Mouse (Mus musculus): Measurements from ENCODE around the gene Ppp1r27.
"Not testable (repeated sequence)": the region's sequence is repeated elsewhere in the genome, so short reads cannot be mapped to it uniquely, and the experiment has no call there.

Gene Ppp1r27

DNA sequence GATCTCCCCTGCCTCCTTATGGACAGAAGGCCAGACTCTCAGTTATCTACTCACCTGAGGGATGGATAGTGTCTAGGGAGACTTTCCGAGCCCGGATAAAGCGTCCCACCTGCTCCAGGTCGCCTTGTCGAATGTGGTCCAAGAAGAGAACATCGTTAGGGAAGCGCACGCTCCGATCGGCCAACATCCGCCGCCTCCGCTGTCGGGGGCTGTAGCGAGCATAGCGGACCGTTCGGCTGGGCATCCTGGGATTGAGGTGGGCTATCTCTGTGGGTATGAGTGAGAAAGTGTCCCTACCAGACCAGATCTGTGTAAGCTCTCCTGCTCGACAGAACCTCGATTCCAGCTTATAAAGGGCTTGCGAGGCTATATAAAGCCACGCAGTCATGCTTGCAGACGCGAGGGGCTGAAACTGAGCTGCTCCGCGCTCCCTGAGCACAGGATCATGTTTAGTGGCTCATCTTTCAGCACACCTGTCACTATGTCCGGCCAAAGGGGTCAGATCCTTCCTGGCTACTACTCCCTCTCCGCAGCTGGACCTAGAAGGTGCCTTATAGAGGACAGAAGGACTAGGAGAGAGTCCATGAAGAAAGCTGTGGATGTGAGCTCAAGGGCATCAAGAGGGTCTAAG, at the start of gene Ppp1r27:
Ppp1r27 (minus strand) TSS at position 323 of the 631 bp plus-strand sequence.
- DNase-seq (ENCODE audit: extremely low spot score): no peak

- DNase-seq (ENCODE audit: extremely low spot score): no peak
These were observed 49.8 kb upstream of the Ppp1r27 start for GRCm38 (mm10) chr11:120600716-120601115.

- DNase-seq (ENCODE audit: extremely low spot score): peak; percentile 12
These were observed 48.1 kb upstream of the Ppp1r27 start for GRCm38 (mm10) chr11:120598990-120599549.

DNA sequence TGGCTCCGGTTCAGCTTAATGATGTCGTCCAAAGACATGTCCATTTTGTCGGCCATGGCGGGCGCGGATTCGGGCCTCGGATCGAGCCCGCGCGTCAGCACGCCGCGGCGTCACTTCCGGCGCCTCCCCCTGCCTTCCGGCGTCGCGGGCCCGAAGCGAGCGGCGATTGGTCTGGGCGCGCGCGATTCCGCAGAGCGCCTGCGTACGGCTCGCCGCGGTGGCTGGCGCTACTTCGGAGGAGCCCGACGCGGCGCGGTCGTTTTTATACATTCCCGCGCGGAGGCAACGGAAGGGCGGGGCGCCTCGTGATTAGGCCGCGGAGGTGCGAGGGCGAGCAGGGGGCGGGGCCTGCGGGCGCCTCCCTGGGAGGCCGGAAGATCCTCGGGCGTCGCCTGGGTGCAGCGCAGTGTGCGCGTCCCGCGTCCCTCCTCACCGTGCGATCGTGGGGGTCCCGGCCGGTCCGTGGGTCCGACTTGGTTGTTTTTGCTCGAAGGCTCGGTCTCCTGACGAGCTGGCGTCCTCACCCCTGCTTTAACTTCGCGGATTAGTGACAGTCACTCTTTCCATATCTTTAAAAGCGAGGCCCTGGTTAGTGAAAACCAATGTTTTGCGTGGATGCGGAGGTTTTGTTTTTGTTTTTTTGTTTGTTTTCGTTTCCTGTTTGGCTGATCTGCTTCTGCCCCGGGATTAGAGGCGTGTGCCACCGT, 47.5 kb upstream of the Ppp1r27 start, which contains the start of the genes Alyref and Anapc11:
Alyref (minus strand) TSS at position 83 of the 707 bp plus-strand sequence.
Anapc11 (plus strand) TSS at position 139 of the 707 bp plus-strand sequence.
- peak; percentile 93 for DNase-seq (ENCODE audit: extremely low spot score)

- DNase-seq (ENCODE audit: extremely low spot score): peak; percentile 34
These were observed 46.6 kb upstream of the Ppp1r27 start for GRCm38 (mm10) chr11:120597240-120598235.

GRCm38 (mm10) chr11:120588531-120588930, 37.6 kb upstream of the Ppp1r27 start:
- no peak for DNase-seq (ENCODE audit: extremely low spot score)

GRCm38 (mm10) chr11:120583937-120584336, 33.0 kb upstream of the Ppp1r27 start:
- DNase-seq (ENCODE audit: extremely low spot score): no peak

GRCm38 (mm10) chr11:120582982-120583293, 32.0 kb upstream of the Ppp1r27 start:
- not testable (repeated sequence) for DNase-seq (ENCODE audit: extremely low spot score)

GRCm38 (mm10) chr11:120582268-120582981, 31.5 kb upstream of the Ppp1r27 start:
- peak; percentile 40 for DNase-seq (ENCODE audit: extremely low spot score)

GRCm38 (mm10) chr11:120581490-120582267, 30.7 kb upstream of the Ppp1r27 start, which contains the start of gene Arhgdia:
TSS of gene Arhgdia (minus strand) at chr11:120581624.
- DNase-seq (ENCODE audit: extremely low spot score): peak; percentile 90

DNA sequence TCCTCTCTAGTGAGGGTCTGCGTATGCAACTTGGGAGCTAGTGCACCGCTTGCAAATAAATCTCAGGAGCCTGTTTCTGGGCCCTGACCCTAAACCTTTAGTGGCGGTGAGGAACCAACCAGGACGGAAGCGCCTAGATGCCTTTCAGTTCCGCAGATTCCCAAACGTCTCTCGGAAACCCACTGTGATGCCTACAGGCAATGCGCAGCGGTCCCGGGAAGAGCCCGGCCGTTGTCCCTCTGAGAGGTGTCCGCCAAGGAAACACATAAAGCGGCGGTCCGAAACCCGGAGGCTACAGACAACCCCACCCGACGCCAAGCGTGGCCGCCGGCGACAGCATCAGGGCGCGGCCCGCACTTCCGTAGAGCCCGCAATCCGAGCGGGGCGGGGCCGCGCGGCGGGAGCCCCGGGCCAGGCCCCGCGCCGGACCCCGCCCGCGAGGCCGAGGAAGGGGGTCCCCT, 30.0 kb upstream of the Ppp1r27 start:
- peak; percentile 44 for DNase-seq (ENCODE audit: extremely low spot score)

GRCm38 (mm10) chr11:120580190-120580589, 29.3 kb upstream of the Ppp1r27 start:
- no peak for DNase-seq (ENCODE audit: extremely low spot score)

GRCm38 (mm10) chr11:120579316-120580107, 28.6 kb upstream of the Ppp1r27 start:
- peak; percentile 87 for DNase-seq (ENCODE audit: extremely low spot score)

GRCm38 (mm10) chr11:120578694-120579243, 27.8 kb upstream of the Ppp1r27 start:
- no peak for DNase-seq (ENCODE audit: extremely low spot score)

DNA sequence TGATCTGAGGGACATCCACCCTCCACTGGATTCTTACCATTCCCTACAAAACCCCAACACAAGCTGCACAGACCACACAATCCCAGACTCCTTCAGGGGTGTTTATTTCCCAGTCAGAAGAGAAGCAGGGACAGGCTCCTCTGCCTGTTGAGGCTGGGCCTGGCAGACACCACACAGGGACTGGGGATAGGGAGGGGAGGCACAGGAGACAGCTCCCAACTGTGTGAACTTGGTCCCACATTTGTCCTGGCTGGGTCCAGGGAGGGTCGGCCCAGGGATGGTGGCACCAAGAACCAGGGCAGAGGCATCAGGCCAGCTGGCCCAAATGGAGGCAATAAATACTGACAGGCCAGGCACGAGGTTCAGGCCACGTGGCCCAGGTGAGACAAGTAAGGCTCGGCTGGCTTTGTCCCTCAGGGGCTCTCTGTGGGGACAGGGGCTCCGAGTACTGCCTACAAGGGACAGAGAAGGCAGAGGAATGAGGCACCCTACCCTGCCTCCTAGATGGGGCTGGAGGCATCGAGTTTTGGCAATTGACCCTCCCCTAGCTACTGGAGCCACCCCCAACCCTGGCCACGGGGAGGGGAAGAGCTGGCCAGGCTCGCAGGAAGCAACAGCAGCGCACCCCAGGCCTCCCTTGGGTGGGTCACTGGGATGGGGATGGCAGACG, 27.2 kb upstream of the Ppp1r27 start:
- DNase-seq (ENCODE audit: extremely low spot score): no peak

GRCm38 (mm10) chr11:120577211-120578023, 26.5 kb upstream of the Ppp1r27 start:
- no peak for DNase-seq (ENCODE audit: extremely low spot score)

DNA sequence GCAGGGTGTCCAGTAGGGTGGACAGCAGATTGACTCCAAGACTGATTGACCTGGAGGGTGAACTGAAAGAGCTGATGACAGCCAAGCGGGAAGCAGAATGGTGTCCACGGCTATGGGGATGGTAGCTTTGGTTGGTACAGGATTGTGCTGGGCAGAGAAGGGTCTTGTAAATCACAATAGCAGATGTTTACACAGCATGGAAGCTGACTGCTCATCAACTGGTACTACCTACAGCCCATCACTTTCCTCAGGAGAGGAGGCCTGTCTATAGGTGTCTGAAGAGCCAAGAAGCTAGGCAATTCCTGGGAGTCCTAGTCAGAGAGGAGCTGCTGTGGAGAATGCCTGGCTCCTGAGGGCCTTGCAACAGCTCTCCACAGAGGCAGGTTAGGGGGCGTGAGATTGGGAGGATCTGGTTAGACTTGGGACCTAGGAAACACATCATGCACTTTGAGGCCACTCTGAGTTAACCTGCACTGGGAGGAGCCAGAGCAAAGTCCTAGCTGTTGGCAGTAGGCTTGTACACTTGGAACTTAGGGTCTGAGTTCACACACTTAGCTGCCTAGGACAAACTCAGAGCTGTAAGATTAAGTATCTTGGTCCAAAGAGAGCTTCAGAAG, 25.5 kb upstream of the Ppp1r27 start:
- no peak for DNase-seq (ENCODE audit: extremely low spot score)

Data from embryo, embryonic 9.5 days (tissue).